Mouse (Mus musculus) ES-CJ7 (cell line): Measurements from ENCODE around the gene Poc1b.

Experiments used
- DNase-seq: peaks from one replicate; pipeline ENCODE4 v3.0.0; 2011; ENCODE audit warnings: low read depth, low spot score

Gene Poc1b

DNA sequence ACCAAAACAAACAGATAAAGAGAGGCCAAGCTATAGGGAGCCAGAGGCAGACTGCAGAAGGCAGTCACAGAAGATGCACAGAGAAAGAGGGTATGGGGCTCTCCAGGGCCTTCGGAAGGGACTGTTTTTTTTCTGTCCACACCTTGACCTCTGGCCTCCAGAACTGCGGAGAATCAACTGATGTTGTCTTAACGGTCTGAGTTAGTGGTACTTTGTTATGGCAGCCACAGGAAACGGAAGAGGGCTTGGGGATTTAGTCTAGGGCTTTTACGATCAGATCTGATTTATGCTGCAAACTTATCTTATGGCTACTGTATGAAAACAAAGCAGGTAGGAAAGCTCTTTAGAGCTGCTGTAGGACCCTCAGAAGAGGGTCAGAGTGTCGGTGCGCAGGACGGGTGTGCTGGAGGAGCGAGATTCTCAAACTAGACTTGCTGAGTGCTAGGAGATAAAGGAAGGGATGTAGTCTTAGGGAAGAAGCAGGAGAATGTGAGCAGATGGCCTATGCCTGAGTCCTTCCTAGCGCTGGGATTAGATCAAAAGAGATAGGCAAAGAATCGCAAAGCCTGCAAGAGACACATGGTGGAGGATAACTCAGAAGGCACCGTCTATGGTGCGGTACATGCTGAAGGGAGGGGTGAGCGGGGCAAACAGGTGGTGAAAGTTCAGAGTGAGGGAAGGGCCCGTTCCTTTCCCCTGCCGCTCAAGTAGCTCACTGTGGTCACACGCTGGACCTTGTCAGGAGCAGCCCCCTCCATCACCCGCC is 8.8 kb downstream of the Poc1b start:
- DNase-seq, result peak; percentile 22

DNA sequence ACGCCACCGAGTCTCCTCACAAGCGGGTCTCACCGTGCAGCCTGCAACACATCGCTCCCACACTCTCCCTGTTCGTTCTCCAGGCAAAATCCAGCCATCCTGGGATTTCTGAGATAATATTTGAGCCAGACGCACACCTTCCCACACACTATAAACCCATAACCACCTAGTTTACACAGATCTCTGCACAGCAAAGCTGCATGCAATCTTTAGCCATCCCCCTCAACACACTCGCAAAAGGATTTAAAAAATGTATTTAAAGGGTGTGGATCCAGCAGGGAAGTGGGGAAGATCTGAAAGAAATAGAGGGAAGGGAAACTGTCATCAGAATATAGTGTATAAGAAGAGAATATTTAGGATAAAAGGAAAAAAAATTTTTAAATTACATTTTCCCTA is 9.4 kb downstream of the Poc1b start:
- no peak for DNase-seq

DNA sequence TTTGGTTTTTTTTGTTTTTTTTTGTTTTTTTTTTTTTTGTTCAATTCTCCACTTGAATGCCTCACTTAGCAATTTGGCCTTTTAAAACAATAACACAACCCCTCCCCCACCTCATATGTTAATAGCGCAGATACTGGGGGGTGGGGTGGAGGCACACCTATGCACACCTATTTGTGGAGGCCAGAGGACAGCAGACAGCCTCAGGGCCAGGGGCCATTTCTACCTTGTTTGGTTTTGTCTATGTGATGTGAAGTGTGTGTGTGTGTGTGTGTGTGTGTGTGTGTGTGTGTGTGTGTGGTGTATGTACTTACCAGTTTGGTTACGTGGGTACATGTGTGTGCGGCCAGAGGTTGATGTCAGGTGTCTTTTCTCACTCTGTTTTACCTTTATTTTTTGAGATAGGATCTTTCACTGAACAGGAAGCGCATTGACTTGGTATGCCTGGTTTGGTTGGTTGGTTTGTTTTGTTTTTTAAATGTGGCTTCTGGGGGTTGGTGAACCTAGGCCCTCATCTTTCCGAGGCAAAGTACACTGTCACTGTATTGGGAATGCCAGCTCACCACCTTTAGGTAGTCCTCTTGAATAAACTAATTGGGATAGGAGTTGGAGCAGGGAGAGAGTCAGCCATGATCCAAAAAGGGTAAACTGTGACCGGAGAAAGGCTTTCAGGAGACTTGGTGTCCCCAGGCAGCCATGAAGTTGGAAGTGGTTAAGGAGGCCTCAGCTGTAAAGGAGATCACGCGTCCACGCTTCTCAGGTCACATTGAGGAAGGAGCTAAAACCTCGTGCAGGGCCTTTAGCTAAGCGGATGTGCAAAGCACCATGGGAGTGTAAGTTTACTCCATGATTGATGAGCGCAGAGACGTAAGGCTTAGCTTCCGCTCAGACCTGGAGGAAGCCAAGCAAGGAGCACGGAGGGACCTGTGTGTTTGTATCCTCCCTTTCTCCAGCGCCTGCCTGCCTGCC is 10.1 kb downstream of the Poc1b start:
- DNase-seq, result peak; percentile 17

DNA sequence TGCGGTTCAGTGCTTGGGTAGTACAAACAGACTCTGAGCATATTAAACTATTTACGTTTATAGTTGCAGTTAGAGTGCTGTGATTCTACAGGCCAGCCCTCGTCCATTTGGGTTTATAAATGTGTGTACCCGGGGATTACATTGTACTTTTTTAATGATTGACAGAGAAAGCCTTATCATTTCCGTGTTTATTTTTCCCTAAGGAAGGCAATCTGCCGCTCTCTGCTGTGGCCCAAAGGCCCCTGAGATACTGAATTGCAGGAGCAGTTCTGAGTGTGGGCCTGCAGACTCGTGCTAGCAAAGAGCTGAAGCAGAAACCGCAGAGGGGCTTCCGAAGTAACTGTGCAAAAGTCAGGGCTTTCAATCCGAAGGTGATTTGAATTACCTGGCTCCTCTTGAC is 11.0 kb downstream of the Poc1b start:
- DNase-seq, result no peak

DNA sequence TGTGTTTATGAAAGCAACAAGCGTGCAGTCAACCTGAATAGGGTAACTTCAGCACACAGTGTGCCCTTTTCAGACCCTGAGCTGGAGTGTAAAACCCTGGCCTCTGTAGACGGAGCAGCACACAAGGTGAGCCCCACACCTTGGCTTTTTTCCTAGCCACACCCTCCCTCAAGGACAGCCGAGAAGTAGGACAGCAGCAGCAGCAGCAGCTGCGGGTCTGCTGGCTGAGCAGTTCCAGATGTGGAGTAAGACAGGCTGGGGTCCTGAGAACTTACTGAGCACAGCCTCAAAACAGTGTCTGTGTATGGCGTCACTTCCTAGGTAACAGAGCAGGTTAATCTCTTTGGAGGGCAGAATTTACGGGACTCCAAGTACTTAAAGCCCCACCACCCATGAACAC is 11.9 kb downstream of the Poc1b start:
- peak; percentile 29 for DNase-seq

DNA sequence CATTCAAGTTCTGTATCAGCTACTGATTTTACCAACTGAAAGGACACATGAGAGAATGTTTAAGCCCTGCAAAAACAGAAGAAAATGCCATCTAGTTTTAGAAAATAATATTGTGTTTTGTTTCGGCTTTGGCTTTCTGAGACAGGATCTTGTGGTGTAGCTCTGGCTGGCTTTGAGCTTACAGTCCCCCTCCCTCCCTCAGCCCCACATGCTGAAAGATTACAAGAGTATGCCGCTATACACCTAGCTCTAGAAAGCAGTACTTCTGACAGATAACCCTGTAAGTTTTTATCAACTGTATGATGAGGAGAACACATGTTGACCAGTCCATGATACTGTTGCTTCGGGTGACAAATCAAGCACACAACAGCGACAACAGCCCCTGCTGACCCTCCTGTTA is 12.6 kb downstream of the Poc1b start:
- no peak for DNase-seq

DNA sequence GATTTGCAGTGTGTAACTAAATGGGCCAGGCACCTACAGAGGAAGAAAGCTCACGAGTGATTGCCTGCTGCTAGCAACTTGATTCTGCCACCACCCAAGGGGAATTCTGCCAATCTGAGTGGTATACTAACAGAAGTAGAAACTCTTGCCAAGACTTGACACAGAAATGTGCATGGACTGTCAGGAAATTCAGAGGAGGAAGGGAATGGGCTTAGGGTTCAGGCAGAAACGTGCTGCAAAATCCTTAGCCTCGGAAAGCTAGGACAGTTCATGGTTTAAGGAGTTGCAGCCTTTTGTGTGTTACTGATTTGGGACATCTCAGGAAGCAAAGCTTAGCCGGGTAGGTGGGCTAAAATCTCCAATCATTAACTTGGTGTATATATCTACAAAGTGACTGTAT is 19.4 kb downstream of the Poc1b start, which contains the start of gene Phxr2:
Phxr2 (minus strand) TSS at position 101 of the 400 bp plus-strand sequence.
- DNase-seq, result no peak

DNA sequence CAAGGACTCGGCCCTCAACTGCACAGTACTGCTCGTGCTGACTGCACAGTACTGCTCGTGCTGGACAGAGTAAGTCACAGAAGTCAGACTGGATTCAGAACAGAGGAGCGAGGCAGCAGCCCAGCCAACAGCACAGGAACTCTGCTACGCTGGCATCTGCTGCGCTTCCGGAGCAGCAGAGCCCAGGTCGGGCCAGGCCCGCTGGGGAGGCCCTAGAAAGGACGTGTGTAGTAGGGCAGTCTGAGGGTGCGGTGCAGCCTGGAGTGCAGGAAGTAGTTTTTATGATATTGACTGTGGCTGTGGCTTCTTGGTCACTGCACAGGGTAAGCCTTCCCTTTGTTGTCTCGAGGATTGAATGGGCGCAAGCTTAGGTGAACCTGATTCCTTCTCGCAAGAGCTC is 20.1 kb downstream of the Poc1b start:
- DNase-seq, result no peak

DNA sequence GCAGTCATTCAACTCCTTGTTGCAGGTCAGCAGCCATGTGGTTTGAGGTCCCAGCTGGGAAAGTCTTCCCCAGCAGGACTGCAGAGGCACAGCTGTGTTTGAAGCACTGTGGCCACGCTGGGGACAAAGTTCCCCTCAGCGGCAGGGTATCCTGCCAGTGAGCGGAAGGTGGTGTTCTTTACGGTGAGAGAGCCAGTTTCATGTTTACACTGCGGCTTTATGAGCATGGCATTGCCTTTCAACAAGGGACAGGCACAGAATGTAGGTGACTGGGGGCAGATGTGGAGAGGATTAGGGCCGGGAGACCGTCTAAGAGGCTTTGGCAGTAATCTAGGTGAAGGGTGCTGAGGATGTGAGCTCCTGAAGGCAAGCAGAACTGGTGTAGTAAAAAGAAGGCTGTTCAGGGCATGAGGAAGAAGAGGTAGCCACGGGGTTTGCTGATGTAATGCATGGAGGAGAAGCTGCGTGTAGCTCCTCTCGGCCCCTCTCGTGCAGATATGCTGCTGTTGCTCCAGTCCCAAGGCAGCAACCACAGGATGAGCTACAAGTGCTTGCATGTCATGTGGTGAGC is 20.9 kb downstream of the Poc1b start:
- no peak for DNase-seq

DNA sequence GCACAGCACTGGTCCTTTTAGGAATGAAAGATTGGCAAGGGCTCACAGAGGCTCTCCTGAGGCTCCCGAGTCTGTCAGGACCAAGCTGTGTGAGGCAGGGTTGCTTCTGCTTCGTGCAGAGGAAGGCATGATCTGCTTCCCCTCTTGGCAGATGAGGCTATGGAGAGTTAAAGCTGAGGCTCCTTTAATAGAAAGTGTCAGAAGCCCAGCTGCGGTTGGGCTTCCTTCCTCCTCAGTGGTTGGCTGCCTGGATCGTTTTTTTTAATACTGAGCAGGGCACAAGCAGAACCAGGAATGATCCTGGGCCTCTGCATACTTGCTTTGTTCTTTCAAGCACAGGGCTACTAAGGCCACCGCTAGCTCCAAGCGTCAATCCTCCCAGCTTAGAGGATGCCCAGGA is 23.8 kb downstream of the Poc1b start:
- DNase-seq, result no peak

DNA sequence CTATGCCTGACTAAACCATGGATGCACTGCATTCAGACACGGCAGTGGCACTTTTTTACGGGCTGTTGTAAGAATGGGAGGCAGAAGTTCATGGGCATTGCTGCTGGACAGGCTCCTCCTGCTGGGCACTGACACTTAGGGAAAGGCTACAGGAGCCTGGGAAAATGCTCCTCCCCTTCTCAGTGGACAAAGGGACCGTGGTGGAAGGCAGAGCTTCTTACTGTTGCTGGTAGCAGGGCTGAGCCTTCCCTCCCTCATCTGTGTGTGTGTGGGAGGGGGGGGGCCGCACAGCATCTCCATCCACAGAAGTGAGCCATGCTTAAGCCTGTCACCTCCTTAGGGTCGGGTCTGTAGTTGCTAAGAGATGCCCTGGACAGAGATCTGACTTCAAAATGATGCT is 24.5 kb downstream of the Poc1b start:
- no peak for DNase-seq

DNA sequence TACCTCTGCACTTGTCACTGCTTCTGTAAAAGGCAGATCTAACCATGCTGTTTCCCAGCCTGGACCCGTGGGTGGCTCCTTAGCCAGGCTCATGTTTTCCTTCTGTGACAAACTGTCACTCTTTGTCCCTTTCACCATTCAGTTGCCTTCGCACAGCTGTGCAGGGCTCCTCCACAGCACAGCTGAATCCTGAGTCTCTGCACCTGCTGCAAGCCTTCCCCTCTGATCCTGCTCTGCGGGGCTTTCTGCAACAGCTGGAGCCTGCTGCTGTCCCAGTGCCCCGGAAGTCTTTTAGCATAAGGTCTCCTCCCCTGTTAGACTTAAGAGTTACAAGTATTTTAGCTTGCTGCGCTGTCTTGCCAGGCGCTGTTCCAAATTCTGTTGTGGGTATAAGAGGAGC is 25.4 kb downstream of the Poc1b start:
- no peak for DNase-seq

DNA sequence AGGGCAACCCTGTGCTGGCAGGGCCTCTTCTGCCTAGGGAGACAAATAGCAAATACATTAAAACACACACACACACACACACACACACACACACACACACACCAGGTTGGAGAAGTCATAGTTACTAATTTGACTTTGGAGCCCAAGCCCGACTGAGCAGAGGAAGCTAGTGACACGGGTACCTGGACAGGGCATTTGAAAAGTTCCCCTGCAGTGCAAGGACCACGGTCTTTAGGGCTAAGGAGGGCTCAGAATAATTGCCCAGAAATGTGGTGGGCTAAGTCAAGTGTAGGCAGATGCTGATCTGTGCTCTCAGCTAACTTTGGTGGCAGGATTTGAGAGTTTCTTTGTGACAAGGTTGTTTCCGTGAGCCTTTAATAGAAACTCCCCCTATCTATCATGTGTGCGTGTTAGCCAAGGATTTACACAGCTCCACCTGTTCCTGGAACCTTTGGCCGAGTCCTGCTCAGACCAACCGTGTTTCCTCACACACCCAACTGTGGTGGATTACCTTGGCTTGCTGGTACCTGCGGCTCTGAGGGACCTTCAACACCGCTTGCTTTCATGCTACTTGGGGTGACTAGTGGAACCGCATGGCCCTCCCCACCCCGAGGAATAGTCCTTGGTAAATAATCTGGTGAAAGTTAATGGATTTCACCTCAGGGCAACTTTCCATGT is 25.9 kb downstream of the Poc1b start:
- DNase-seq, result no peak

DNA sequence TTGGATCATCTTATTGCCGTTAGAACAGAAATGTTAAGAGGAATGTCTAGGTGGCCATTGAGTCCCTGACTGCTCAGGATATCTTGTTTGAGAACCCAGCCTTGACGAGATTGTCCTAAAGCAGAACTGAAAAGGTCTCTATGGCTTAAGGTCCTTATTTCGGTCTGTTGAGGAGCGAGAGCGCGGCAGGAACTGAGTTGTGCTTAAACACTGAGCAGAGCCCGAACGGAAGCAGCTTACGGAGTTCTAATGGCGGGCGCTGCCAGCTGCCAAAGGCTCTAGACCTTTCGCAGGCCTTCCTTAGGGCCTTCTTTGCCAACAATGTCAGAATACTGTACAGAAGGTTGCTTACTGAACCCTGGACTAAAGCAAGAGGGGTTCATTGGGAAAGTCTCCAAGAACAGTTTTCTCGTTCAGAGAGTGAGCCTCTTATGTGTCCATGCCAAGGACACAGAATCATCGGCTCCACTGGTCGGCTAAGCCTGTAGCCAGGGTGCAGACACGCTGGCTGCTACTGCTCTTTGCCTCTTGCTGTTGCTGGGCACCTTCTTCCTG is 26.6 kb downstream of the Poc1b start:
- DNase-seq, result no peak

DNA sequence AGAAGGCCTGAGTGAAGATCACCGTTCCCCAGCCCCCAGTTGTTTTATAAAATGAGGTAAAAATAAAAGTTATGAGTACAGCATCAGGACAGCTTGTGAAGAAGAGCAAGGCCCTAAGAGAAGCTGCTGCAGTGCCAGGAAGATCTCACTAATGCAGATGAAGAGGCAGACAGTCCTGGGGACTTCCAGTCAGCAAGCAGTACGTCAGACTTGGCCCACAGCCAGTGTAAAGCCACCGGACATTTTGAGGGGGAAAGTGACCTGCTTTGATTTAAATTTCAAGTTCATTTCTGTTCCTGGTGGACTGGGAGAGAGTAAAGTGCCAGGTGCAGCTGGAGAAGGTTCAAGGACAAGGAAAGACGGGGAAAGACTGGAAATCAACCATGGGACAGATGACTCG is 29.5 kb downstream of the Poc1b start:
- no peak for DNase-seq

DNA sequence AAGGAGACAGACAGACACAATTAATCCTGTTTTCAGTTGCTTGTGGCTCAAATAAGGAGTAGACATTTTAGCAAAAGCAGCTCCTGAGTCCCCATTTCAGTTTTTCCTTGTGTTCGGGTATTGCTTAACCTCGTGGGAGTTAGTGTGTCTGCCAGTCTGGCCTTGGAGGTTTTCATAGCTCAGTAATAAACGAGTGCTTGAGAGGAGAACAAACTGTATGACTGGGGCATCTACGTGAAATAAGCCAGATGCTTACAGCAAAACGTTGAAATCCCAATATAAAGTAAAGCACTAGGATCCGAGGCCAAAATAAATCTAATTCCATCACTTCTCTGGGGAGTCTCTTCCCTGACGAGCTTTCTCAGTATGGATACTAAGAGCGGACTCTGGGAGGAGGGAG is 38.8 kb downstream of the Poc1b start:
- DNase-seq, result no peak

DNA sequence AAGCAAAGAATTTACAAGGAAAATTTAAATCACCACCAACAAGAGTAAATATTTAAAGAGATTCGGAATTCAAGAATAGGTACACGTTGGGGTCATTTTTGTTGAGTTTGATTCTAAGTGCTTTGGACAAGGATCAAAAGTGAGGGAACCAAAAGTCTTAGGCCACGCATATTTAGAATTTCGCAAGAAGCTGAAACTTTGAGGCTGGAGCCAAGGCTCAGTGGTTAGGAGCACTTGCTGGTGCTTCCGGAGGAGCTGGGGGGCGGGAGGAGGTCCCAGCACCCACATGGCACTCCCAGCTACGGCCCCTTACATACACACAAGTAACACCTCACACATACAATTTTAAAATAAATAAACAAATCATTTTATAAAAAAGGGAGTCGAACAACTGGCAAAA is 39.8 kb downstream of the Poc1b start:
- no peak for DNase-seq

DNA sequence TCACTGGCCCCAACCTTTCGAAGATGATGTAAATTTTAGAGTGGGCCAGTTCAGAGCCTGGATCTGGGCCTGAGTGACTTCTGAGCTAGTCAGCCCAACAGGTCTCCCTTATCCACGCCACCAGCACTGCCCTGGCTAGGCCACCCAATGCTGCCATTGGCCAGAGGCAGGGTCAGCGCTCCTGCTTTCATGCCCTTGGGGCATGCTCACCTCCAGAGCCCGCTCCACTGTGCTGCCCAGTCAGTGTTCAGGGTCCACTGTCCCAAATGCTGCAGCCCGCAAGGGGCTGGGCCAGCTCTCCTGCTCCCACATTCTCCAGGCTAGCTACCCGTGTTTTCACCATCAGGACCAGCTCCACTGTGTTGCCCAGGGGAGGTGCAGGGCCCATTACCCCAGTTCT is 43.2 kb downstream of the Poc1b start:
- no peak for DNase-seq

DNA sequence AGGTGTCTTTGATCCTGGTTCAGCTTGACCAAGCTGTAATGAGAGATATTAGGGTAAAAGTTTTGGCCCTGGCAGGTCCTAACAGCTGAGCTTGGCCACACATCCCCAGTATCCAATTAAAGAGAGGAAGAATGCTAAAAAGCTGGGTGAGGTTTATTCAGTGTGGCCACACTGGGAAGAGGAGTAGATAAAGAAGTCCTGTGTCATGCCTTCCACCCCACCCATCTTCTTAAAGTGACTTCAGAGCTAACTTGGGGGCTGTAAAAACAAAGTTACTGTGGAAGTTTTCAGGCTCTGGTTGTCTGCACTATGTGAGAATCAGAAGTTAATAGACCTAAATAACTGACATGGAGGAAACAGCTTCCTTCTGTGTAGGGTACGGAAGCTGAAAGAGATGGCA is 44.7 kb downstream of the Poc1b start:
- no peak for DNase-seq

DNA sequence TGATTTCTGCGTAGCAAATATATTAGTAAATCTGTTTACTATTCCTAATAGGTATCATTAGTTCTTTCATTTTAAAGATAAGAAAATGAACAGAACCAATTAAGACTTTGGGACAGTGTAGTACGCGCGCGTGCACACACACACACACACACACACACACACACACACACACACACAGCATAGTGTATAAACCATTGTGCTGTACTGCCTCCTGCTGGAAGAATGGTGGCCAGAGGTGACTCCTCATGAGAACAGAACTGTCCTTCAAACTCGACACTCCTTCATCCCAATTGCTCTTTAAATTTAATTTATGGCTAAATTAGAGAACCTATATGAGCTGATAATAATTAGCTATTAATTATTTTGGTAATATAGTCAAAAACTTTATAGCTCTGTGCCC is 45.2 kb downstream of the Poc1b start:
- DNase-seq, result no peak

DNA sequence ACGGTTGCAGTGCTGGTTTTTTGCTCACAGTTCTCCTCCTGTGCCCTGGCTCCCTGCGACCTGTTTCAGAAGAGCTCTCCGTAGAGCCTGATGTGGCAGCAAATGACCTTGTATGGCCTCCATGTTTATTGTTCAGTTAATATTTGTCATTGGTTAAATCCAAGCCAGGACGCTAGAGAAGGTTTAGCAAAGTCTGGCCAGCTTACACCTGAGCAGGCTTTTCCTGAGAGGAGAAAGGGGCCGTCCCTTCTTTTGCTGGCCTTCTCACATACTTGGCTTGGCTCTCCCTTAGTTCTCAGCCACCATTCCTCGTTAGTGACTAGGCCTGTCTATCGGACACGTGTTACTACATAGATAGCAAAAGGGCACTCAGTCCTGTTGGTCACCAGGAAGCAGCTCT is 47.8 kb downstream of the Poc1b start:
- no peak for DNase-seq

DNA sequence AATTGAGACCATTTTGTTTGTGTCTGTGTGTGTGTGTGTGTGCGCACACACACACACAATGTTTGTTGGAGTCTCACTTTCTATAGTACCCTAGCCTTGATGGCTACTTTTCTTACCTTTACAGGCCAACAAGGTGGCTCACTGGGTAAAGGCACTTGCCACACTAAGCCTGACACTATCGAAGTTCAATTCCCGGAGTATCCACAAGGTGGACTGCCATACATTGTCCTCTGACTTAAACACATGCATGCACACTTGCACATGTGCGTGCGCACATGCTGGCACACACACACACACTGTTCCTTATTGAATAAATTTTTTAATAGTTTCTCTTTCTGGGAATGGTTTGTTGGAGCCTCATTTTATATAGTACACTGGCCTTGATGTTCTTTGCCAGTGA is 50.0 kb downstream of the Poc1b start:
- DNase-seq, result peak; percentile 38
